Mouse (Mus musculus) heart, embryonic 11.5 days (tissue): ENCODE measurements at regions not wholly inside any gene's neighbourhood (a gene's known extent, or its start where the extent isn't known, plus 50 kb on each side); places are given as distances from the start of the nearest gene placed in this dataset.

Experiments used
- ATAC-seq: fragments of 200-750 bp; cut with Nextera tagmentation; replicated peaks from 2 replicates; pipeline ENCODE4 v1.8.0; 2017; ENCODE audit warnings: moderate library complexity; ENCODE audit not compliant: insufficient number of reproducible peaks, low FRiP score, low TSS enrichment
- H3K27ac ChIP-seq: fragments of 300-500 bp; sonication (generic); 2 replicates; pipeline ENCODE4 v1.5.1; 2014; ENCODE audit warnings: mild to moderate bottlenecking, low read depth, low read length
- H3K27me3 ChIP-seq: fragments of 300-500 bp; sonication (generic); 2 replicates; pipeline ENCODE4 v1.6.1; 2014; ENCODE audit warnings: mild to moderate bottlenecking, low read length, mixed read lengths; ENCODE audit not compliant: control insufficient read depth, insufficient read depth
- H3K36me3 ChIP-seq: fragments of 300-500 bp; sonication (generic); 2 replicates; pipeline ENCODE4 v1.6.1; 2014; ENCODE audit warnings: mild to moderate bottlenecking, low read length, moderate library complexity, mixed read lengths; ENCODE audit not compliant: control insufficient read depth, insufficient read depth
- H3K4me1 ChIP-seq: fragments of 300-500 bp; sonication (generic); 2 replicates; pipeline ENCODE4 v1.6.1; 2014; ENCODE audit warnings: low read length; ENCODE audit not compliant: control insufficient read depth, insufficient read depth
- H3K4me2 ChIP-seq: fragments of 300-500 bp; sonication (generic); 2 replicates; pipeline ENCODE4 v1.6.1; 2014; ENCODE audit warnings: mild to moderate bottlenecking, moderate library complexity
- H3K4me3 ChIP-seq: fragments of 300-500 bp; sonication (generic); 2 replicates; pipeline ENCODE4 v1.5.1; 2014; ENCODE audit warnings: low read depth, low read length
- H3K9ac ChIP-seq: fragments of 300-500 bp; sonication (generic); 2 replicates; pipeline ENCODE4 v1.6.1; 2014; ENCODE audit warnings: mild to moderate bottlenecking, low read depth, low read length, moderate library complexity
- H3K9me3 ChIP-seq: fragments of 300-500 bp; sonication (generic); replicated peaks from 2 replicates; pipeline ENCODE4 v1.6.1; 2016; ENCODE audit warnings: low read length; ENCODE audit not compliant: control insufficient read depth
- WGBS: fragments of 180-500 bp; shearing (Covaris S2); extraction: QIAGEN DNeasy Blood & Tissue Kit; methylation state at CpG from one replicate; pipeline ENCODE4 v1.1.7; 2014; ENCODE audit not compliant: insufficient replicate concordance; 5-methylcytosine and 5-hydroxymethylcytosine counted together

DNA sequence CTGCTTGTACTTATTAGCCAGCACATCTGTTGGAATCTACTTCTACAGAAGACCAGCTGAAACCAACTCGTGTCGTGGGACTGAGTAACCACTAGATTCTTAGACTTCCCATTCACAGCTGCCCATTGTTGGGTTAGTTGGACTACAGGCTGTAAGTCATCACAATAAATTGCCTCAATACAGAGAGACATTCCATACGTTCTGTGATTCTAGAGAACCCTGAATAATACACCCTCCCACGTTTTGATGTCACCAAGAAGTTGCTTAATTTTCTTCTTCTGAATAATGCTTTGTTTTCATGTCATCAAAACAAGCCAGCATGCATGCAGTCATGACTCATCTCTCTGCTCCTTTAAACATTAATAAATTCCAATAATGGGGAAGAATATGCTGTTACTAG is 209.2 kb upstream of the Prok2 start:
- H3K9me3 ChIP-seq: no peaks in the 10 kb centered on the region
- H3K4me1 ChIP-seq: peaks cover 9% of the 10 kb centered on the region; the same call in 1 of the 2 replicates
- ATAC-seq: no peak
- H3K4me3 ChIP-seq: no peak overlapping the region
- peaks cover 7% of the 10 kb centered on the region for H3K27me3 ChIP-seq
- H3K36me3 ChIP-seq: no peaks in the 10 kb centered on the region
- no peak overlapping the region for H3K27ac ChIP-seq
- H3K4me2 ChIP-seq: no peak overlapping the region
- 79% methylated on average over 4 of the region's 4 CpGs for WGBS
- H3K9ac ChIP-seq: no peak overlapping the region

DNA sequence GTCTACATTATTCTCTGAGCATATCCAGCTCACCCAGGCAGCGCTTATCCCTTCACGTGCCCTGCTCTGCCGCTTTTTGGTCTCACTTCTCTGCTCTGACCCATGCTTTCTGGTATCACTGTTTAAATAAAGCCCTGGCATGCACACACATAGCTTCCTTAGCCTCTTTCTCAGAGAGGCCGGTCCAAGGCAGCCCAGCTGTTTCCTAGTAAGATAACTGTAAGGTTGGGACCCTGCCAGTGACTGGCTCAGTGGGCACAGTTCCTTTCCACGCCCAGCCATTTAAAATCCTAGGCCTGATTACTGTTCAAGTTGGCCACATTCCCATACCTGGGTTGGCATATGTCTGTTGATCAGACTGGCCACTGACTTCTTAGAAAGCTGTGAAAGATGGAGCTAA is 208.2 kb upstream of the Prok2 start:
- peaks cover under 1% of the 10 kb centered on the region; the same call in 1 of the 2 replicates for H3K27me3 ChIP-seq
- no peak overlapping the region for H3K4me3 ChIP-seq
- WGBS: 38% methylated on average over 5 of the region's 5 CpGs
- peak; percentile 35; the same call in 1 of the 2 replicates for ATAC-seq
- H3K4me1 ChIP-seq: peaks cover 9% of the 10 kb centered on the region; the same call in 1 of the 2 replicates
- H3K4me2 ChIP-seq: no peak overlapping the region
- H3K9me3 ChIP-seq: no peaks in the 10 kb centered on the region
- H3K9ac ChIP-seq: no peak overlapping the region
- H3K27ac ChIP-seq: no peak overlapping the region
- H3K36me3 ChIP-seq: no peaks in the 10 kb centered on the region

- Histone ChIP-seq H3K9me3 (no peaks in the 10 kb centered on the region), H3K27me3 (no peaks in the 10 kb centered on the region), H3K4me2 (no peak overlapping the region), H3K9ac (no peak overlapping the region), H3K27ac (no peak overlapping the region), H3K4me3 (no peak overlapping the region), H3K36me3 (no peaks in the 10 kb centered on the region), H3K4me1 (peaks cover 14% of the 10 kb centered on the region; the same call in 1 of the 2 replicates)
- 70% methylated on average over 5 of the region's 5 CpGs for WGBS
- ATAC-seq: no peak
Measured at GRCm38 (mm10) chr6:99933404-99933803, 207.2 kb upstream of the Prok2 start.

DNA sequence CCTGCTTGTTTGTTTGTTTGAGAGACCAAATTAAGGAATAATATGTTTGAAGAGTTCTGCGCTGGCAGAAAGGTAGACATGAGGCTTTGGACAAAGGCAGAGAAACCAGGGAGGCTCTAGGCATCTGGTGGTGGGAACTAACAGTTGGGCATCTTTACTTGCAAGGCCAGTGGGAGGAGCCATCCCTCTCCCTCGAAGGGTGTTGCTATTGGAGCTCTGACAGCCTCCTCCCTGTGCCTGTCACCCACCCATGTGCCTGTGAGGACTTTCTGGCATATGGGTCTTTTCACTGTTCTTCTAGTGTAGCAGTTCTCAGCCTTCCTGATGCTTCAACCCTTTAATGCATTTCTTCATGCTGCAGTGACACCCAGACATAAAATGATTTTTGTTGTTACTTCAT is 206.7 kb upstream of the Prok2 start:
- no peak for ATAC-seq
- Histone ChIP-seq H3K9ac (no peak overlapping the region), H3K4me1 (peaks cover 15% of the 10 kb centered on the region; the same call in 1 of the 2 replicates), H3K27me3 (no peaks in the 10 kb centered on the region), H3K27ac (no peak overlapping the region), H3K9me3 (no peaks in the 10 kb centered on the region), H3K36me3 (no peaks in the 10 kb centered on the region), H3K4me2 (no peak overlapping the region), H3K4me3 (no peak overlapping the region)
- WGBS: 47% methylated on average over 2 of the region's 2 CpGs

GRCm38 (mm10) chr6:99932405-99932804 is 206.2 kb upstream of the Prok2 start:
- H3K27ac ChIP-seq: no peak overlapping the region
- H3K4me2 ChIP-seq: no peak overlapping the region
- ATAC-seq: no peak
- H3K36me3 ChIP-seq: no peaks in the 10 kb centered on the region
- no peaks in the 10 kb centered on the region for H3K9me3 ChIP-seq
- H3K4me1 ChIP-seq: peaks cover 17% of the 10 kb centered on the region; the same call in 1 of the 2 replicates
- 67% methylated on average over 6 of the region's 6 CpGs for WGBS
- H3K27me3 ChIP-seq: no peaks in the 10 kb centered on the region
- no peak overlapping the region for H3K9ac ChIP-seq
- H3K4me3 ChIP-seq: no peak overlapping the region

GRCm38 (mm10) chr6:99931588-99931987 is 205.4 kb upstream of the Prok2 start:
- WGBS: 63% methylated on average over 4 of the region's 4 CpGs
- ATAC-seq: no peak
- no peak overlapping the region for H3K4me2 ChIP-seq
- no peak overlapping the region for H3K9ac ChIP-seq
- no peaks in the 10 kb centered on the region for H3K9me3 ChIP-seq
- H3K4me3 ChIP-seq: no peak overlapping the region
- peaks cover 17% of the 10 kb centered on the region; the same call in 1 of the 2 replicates for H3K4me1 ChIP-seq
- H3K27ac ChIP-seq: no peak overlapping the region
- H3K27me3 ChIP-seq: no peaks in the 10 kb centered on the region
- H3K36me3 ChIP-seq: no peaks in the 10 kb centered on the region

- Histone ChIP-seq H3K9me3 (no peaks in the 10 kb centered on the region), H3K4me2 (no peak overlapping the region), H3K4me1 (peaks cover 17% of the 10 kb centered on the region; the same call in 1 of the 2 replicates), H3K27me3 (no peaks in the 10 kb centered on the region; the same call in 1 of the 2 replicates), H3K27ac (no peak overlapping the region), H3K4me3 (no peak overlapping the region), H3K9ac (no peak overlapping the region), H3K36me3 (no peaks in the 10 kb centered on the region)
- no peak for ATAC-seq
- WGBS: 91% methylated on average over 6 of the region's 6 CpGs
Measured at GRCm38 (mm10) chr6:99930316-99930715, 204.1 kb upstream of the Prok2 start.

- Histone ChIP-seq H3K27me3 (peaks cover 10% of the 10 kb centered on the region; the same call in 1 of the 2 replicates), H3K36me3 (no peaks in the 10 kb centered on the region), H3K4me2 (peak overlapping the region; percentile 7; the same call in 1 of the 2 replicates), H3K4me1 (peaks cover 12% of the 10 kb centered on the region; the same call in 1 of the 2 replicates), H3K27ac (no peak overlapping the region), H3K4me3 (no peak overlapping the region), H3K9me3 (no peaks in the 10 kb centered on the region), H3K9ac (no peak overlapping the region)
- ATAC-seq: 0 out of 2 replicates have a peak, but pooled peaks have one; percentile 46
- 28% methylated on average over 10 of the region's 10 CpGs for WGBS
Measured at GRCm38 (mm10) chr6:99927933-99928555, 201.9 kb upstream of the Prok2 start.

DNA sequence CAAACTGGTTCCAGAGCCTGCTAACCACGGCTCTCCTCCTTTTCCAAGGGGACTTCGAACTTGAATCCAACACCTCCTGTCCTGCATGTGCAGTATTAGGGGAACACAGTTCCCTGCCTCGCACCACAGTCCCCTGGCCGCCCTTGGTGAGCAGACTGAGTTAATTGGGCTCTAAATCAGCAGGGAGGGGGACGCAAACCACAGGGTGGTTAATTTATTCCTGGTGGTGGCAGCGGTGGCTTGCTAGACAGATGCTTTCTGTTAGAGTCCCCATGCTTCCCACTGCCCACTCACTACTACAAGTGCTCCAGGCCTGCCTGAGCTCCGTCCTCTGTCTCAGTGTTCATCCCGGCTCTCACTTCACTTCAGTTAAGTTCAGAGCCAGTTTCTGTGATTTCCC is 198.0 kb upstream of the Prok2 start:
- Histone ChIP-seq H3K36me3 (no peaks in the 10 kb centered on the region), H3K4me1 (peaks cover 8% of the 10 kb centered on the region; the same call in 1 of the 2 replicates), H3K4me2 (no peak overlapping the region), H3K9ac (no peak overlapping the region), H3K27ac (no peak overlapping the region), H3K9me3 (no peaks in the 10 kb centered on the region), H3K27me3 (peaks cover 23% of the 10 kb centered on the region; the same call in 1 of the 2 replicates), H3K4me3 (no peak overlapping the region)
- ATAC-seq: no peak
- WGBS: 53% methylated on average over 8 of the region's 8 CpGs
